ENCODE assay signal across 14 mouse cellular contexts in genomic region chr3:121721691-121722070, GRCm38 (mm10). TPM values are rescaled to one million over a fixed set of nuclear protein-coding genes. Genes with fewer than 3 reads are reported as not detected.
A peak's percentile ranks its signal among the peaks of the same experiment; 100 is the strongest.
DNase-seq lines count a peak whose midpoint lies in the region; ATAC-seq and TF ChIP-seq lines count a peak whose summit lies in the region.
"Had no signal": no experiment of that assay in that cellular context is flagged by ENCODE, and none has a peak within 500 bp of the region (broad histone marks: within the 10 kb centered on the region; RNA-seq: fewer than 3 reads in every experiment).

No protein-coding gene starts in this region.

- no peak overlapping the region for H3K4me2 ChIP-seq in forebrain, embryonic 16.5 days (ENCODE audit: low read length)
- no peak overlapping the region for H3K4me2 ChIP-seq in forebrain, embryonic 15.5 days (replicated peaks)
- 0 out of 2 replicates have a peak overlapping the region, but pooled peaks have one; percentile 13 for H3K4me2 ChIP-seq in limb, embryonic 14.5 days (replicated peaks; ENCODE audit: low read depth, low read length, severe bottlenecking)

- no peaks in the 10 kb centered on the region for H3K9me3 ChIP-seq in forebrain, embryonic 16.5 days (ENCODE audit: control insufficient read depth, low read length)
- H3K9me3 ChIP-seq in forebrain, embryonic 15.5 days: no peaks in the 10 kb centered on the region
- no peaks in the 10 kb centered on the region for H3K9me3 ChIP-seq in limb, embryonic 14.5 days (ENCODE audit: control insufficient read depth, low read length)
- H3K9me3 ChIP-seq in limb, embryonic 10.5 days (replicated peaks): no peaks in the 10 kb centered on the region

- 0 out of 2 replicates have a peak, but pooled peaks have one; percentile 5 for ATAC-seq in forebrain, embryonic 16.5 days
- ATAC-seq in forebrain, embryonic 15.5 days (replicated peaks): no peak
- no peak for ATAC-seq in limb, embryonic 14.5 days (ENCODE audit: low FRiP score, low read depth)
- ATAC-seq in megakaryocyte, adult 5-6 weeks (ENCODE audit: poor library complexity, severe bottlenecking): peak; percentile 44
- no peak for ATAC-seq in erythroblast, adult 5-6 weeks (replicated peaks; ENCODE audit: low FRiP score, poor library complexity, severe bottlenecking)

- H3K4me3 ChIP-seq in forebrain, embryonic 16.5 days (replicated peaks; ENCODE audit: low read length): no peak overlapping the region
- no peak overlapping the region for H3K4me3 ChIP-seq in forebrain, embryonic 15.5 days
- H3K4me3 ChIP-seq in limb, embryonic 14.5 days (replicated peaks; ENCODE audit: low read length): no peak overlapping the region
- no peak overlapping the region for H3K4me3 ChIP-seq in limb, embryonic 10.5 days
- no peak overlapping the region for H3K4me3 ChIP-seq in bone marrow, adult 2 months (replicated peaks; ENCODE audit: control insufficient read depth, low read depth, low read length)

- H3K27ac ChIP-seq in forebrain, embryonic 16.5 days (ENCODE audit: low read length): no peak overlapping the region
- no peak overlapping the region for H3K27ac ChIP-seq in forebrain, embryonic 15.5 days (replicated peaks)
- H3K27ac ChIP-seq in limb, embryonic 14.5 days (replicated peaks; ENCODE audit: low read depth, low read length): no peak overlapping the region
- no peak overlapping the region for H3K27ac ChIP-seq in limb, embryonic 10.5 days
- peak overlapping the region; percentile 36; the same call in 1 of the 2 replicates for H3K27ac ChIP-seq in bone marrow, adult 2 months (ENCODE audit: control insufficient read depth, insufficient read depth, low read depth, low read length, poor library complexity)
- H3K27ac ChIP-seq: liver, embryonic 14.5 days had no signal

- TF ChIP-seq CTCF in bone marrow, adult 2 months (IDR thresholded peaks at IDR 0.05; ENCODE audit: control insufficient read depth, insufficient read depth, low read length): no peak

- no peak overlapping the region for H3K9ac ChIP-seq in forebrain, embryonic 16.5 days (replicated peaks; ENCODE audit: low read depth, low read length)
- no peak overlapping the region for H3K9ac ChIP-seq in forebrain, embryonic 15.5 days (replicated peaks)
- no peak overlapping the region for H3K9ac ChIP-seq in limb, embryonic 14.5 days (ENCODE audit: low read depth, low read length, severe bottlenecking)
- H3K9ac ChIP-seq: liver, embryonic 14.5 days had no signal

- H3K36me3 ChIP-seq in forebrain, embryonic 16.5 days (ENCODE audit: control insufficient read depth, insufficient read depth): no peaks in the 10 kb centered on the region
- H3K36me3 ChIP-seq in forebrain, embryonic 15.5 days: no peaks in the 10 kb centered on the region
- H3K36me3 ChIP-seq in limb, embryonic 14.5 days (ENCODE audit: control insufficient read depth, insufficient read depth, low read length): no peaks in the 10 kb centered on the region
- H3K36me3 ChIP-seq in limb, embryonic 10.5 days: no peaks in the 10 kb centered on the region

- 62% methylated on average over 7 of the region's 7 CpGs for WGBS in forebrain, embryonic 16.5 days
- 56% methylated on average over 7 of the region's 7 CpGs for WGBS in forebrain, embryonic 15.5 days
- 59% methylated on average over 7 of the region's 7 CpGs for WGBS in limb, embryonic 14.5 days
- WGBS in limb, embryonic 10.5 days: 69% methylated on average over 7 of the region's 7 CpGs
- 6% methylated on average over 7 of the region's 7 CpGs for WGBS in bone marrow, adult 2 months

- no peaks in the 10 kb centered on the region for H3K27me3 ChIP-seq in forebrain, embryonic 16.5 days (replicated peaks; ENCODE audit: control insufficient read depth, insufficient read depth, low read length)
- H3K27me3 ChIP-seq in forebrain, embryonic 15.5 days: no peaks in the 10 kb centered on the region
- H3K27me3 ChIP-seq in limb, embryonic 14.5 days (ENCODE audit: control insufficient read depth, insufficient read depth, low read length): peaks cover 11% of the 10 kb centered on the region; the same call in 1 of the 2 replicates
- peaks cover 41% of the 10 kb centered on the region for H3K27me3 ChIP-seq in limb, embryonic 10.5 days (ENCODE audit: low read depth, poor library complexity, severe bottlenecking)

- TF ChIP-seq POLR2A in limb, embryonic 14.5 days (IDR thresholded peaks at IDR 0.05; ENCODE audit: borderline replicate concordance, extremely low read depth, insufficient read depth, insufficient read length): no peak
- no peak for TF ChIP-seq POLR2A in bone marrow, adult 2 months (IDR thresholded peaks at IDR 0.05; ENCODE audit: borderline replicate concordance, control insufficient read depth, low read depth, low read length)

- no peak for DNase-seq in limb, embryonic 14.5 days (ENCODE audit: low spot score)
- no peak for DNase-seq in limb, embryonic 10.5 days (ENCODE audit: low spot score)
- DNase-seq in adrenal gland, postnatal 25 days: no peak
- DNase-seq: kidney, adult 18-20 months; thymus, postnatal 36 days had no signal

- peaks cover 34% of the 10 kb centered on the region for H3K4me1 ChIP-seq in forebrain, embryonic 16.5 days (replicated peaks; ENCODE audit: control insufficient read depth, insufficient read depth, low read length)
- H3K4me1 ChIP-seq in forebrain, embryonic 15.5 days: peaks cover 34% of the 10 kb centered on the region
- H3K4me1 ChIP-seq in limb, embryonic 14.5 days (ENCODE audit: control insufficient read depth, insufficient read depth, low read length): peaks cover 36% of the 10 kb centered on the region
- peaks cover 33% of the 10 kb centered on the region for H3K4me1 ChIP-seq in limb, embryonic 10.5 days
- H3K4me1 ChIP-seq in bone marrow, adult 2 months (ENCODE audit: control insufficient read depth, insufficient read depth, low read length): peaks cover 3% of the 10 kb centered on the region; the same call in 1 of the 2 replicates

RNA-seq across cellular contexts. Expression of gene F3, which starts 1.7 kb away (rescaled TPM):
- polyA plus RNA-seq in forebrain, embryonic 16.5 days (2015; fragmentation: Nextera tagmentation; extraction: Ambion mirVana): 9.1 and 9.5 TPM in 2 replicates
- polyA plus RNA-seq in forebrain, embryonic 15.5 days (2015; fragmentation: Nextera tagmentation; extraction: Ambion mirVana): 8.3 and 8.9 TPM in 2 replicates
- 8.2 and 8.3 TPM in 2 replicates for polyA plus RNA-seq in limb, embryonic 14.5 days (2012; rRNA removed)
- polyA plus RNA-seq in limb, embryonic 14.5 days (2014; fragmentation: Nextera tagmentation; extraction: Ambion mirVana): 14.0 and 16.5 TPM in 2 replicates
- polyA plus RNA-seq in limb, embryonic 10.5 days (2016; fragmentation: Nextera tagmentation; extraction: Ambion mirVana): 5.0 and 5.3 TPM in 2 replicates
- polyA plus RNA-seq in bone marrow, adult 2 months (2011; ENCODE audit: insufficient read depth, insufficient read length, low replicate concordance, missing spikeins): 3.6 TPM in 1 of 2 replicates, not detected in the other
- total RNA-seq in megakaryocyte, adult 5-6 weeks (2015): 0.89 TPM in 1 of 2 replicates, not detected in the other
- 2.6 TPM in 1 of 2 replicates, not detected in the other for total RNA-seq in megakaryocyte, adult 5-6 weeks (2017)
- total RNA-seq in adrenal gland, postnatal 25 days (2021): 9.1 and 10.0 TPM in 2 replicates
- not detected in 2 replicates for total RNA-seq in erythroblast, adult 5-6 weeks (2015; ENCODE audit: low replicate concordance)
- total RNA-seq in erythroblast, adult 5-6 weeks (2017; ENCODE audit: low replicate concordance): 0.98 TPM in 1 of 2 replicates, not detected in the other

RNA-seq across cellular contexts. Expression of gene 4930432M17Rik, which starts 51.1 kb away (rescaled TPM):
- not detected in 2 replicates for polyA plus RNA-seq in forebrain, embryonic 16.5 days (2015; fragmentation: Nextera tagmentation; extraction: Ambion mirVana)
- not detected in 2 replicates for polyA plus RNA-seq in forebrain, embryonic 15.5 days (2015; fragmentation: Nextera tagmentation; extraction: Ambion mirVana)
- not detected in 2 replicates for polyA plus RNA-seq in limb, embryonic 14.5 days (2012; rRNA removed)
- not detected in 2 replicates for polyA plus RNA-seq in limb, embryonic 14.5 days (2014; fragmentation: Nextera tagmentation; extraction: Ambion mirVana)
- polyA plus RNA-seq in limb, embryonic 10.5 days (2016; fragmentation: Nextera tagmentation; extraction: Ambion mirVana): not detected in 2 replicates
- polyA plus RNA-seq in bone marrow, adult 2 months (2011; ENCODE audit: insufficient read depth, insufficient read length, low replicate concordance, missing spikeins): not detected in 2 replicates
- total RNA-seq in megakaryocyte, adult 5-6 weeks (2015): not detected in 2 replicates
- not detected in 2 replicates for total RNA-seq in megakaryocyte, adult 5-6 weeks (2017)
- not detected in 2 replicates for total RNA-seq in adrenal gland, postnatal 25 days (2021)
- total RNA-seq in erythroblast, adult 5-6 weeks (2015; ENCODE audit: low replicate concordance): not detected in 2 replicates
- not detected in 2 replicates for total RNA-seq in erythroblast, adult 5-6 weeks (2017; ENCODE audit: low replicate concordance)
- total RNA-seq: layer of hippocampus, postnatal 14 days had no signal
- polyA plus RNA-seq: heart, embryonic 11.5 days; liver, embryonic 14.5 days; spleen, adult 2 months had no signal

Comparison
In these comparisons a context has a peak if more than half of its experiments do, and no peak if none do; other contexts are left out.
1. ATAC-seq: peak in forebrain, embryonic 16.5 days (single experiment) and megakaryocyte, adult 5-6 weeks (single experiment); none in forebrain, embryonic 15.5 days (single experiment), limb, embryonic 14.5 days (single experiment) and erythroblast, adult 5-6 weeks (single experiment).